Mouse (Mus musculus): ENCODE measurements around the gene Mpped2. TPM values are rescaled to one million over a fixed set of nuclear protein-coding genes. Genes with fewer than 3 reads are reported as not detected.

Mpped2 gene
- polyA plus RNA-seq, 1 experiment, result not detected

GRCm38 (mm10) chr2:106832577-106832976 lies 139.5 kb downstream of the Mpped2 start:
- H3ac ChIP-seq (ENCODE audit: control insufficient read depth, insufficient read length), result no peak overlapping the region
- no peaks in the 10 kb centered on the region for H3K27me3 ChIP-seq (ENCODE audit: control insufficient read depth, insufficient read depth, insufficient read length)
- no peaks in the 10 kb centered on the region for H3K79me2 ChIP-seq (ENCODE audit: control insufficient read depth, insufficient read depth)
- H3K4me3 ChIP-seq, result no peak overlapping the region
- no peak for TF ChIP-seq TCF3 (IDR thresholded peaks at IDR 0.05; ENCODE audit: insufficient read length, low read depth)
- no peak for TF ChIP-seq POLR2AphosphoS2 (IDR thresholded peaks at IDR 0.05; ENCODE audit: insufficient read length, low read depth)
- no peak for TF ChIP-seq MYOD1 (IDR thresholded peaks at IDR 0.05; ENCODE audit: control insufficient read depth in 1 of 3, insufficient read length in 2 of 3, low read depth in 2 of 3)
- no peak for TF ChIP-seq E2F4 (IDR thresholded peaks at IDR 0.05; ENCODE audit: insufficient read depth)
- TF ChIP-seq SRF (IDR thresholded peaks at IDR 0.05; ENCODE audit: control insufficient read depth, insufficient read length, low read depth), result no peak
- TF ChIP-seq USF1 (IDR thresholded peaks at IDR 0.05; ENCODE audit: low read depth), result no peak
- TF ChIP-seq POLR2A (IDR thresholded peaks at IDR 0.05; ENCODE audit: insufficient read length, low read depth), result no peak
- no peak for TF ChIP-seq TCF12 (IDR thresholded peaks at IDR 0.05; ENCODE audit: insufficient read depth, poor library complexity, severe bottlenecking)
- TF ChIP-seq MAX (IDR thresholded peaks at IDR 0.05; ENCODE audit: low read depth), result no peak
- no peak for TF ChIP-seq CEBPB (IDR thresholded peaks at IDR 0.05; ENCODE audit: insufficient read depth, poor library complexity, severe bottlenecking)
- TF ChIP-seq MYOG (IDR thresholded peaks at IDR 0.05; ENCODE audit: control insufficient read depth in 1 of 3, insufficient read depth in 1 of 3, insufficient read length in 2 of 3, low read depth in 2 of 3), result no peak
- no peak for TF ChIP-seq REST (IDR thresholded peaks at IDR 0.05; ENCODE audit: insufficient read depth, insufficient read length)
- no peaks in the 10 kb centered on the region for H3K36me3 ChIP-seq (ENCODE audit: control insufficient read depth, insufficient read depth)
- no peak overlapping the region for H3K4me2 ChIP-seq (ENCODE audit: low read depth)

- no peak for TF ChIP-seq E2F4 (IDR thresholded peaks at IDR 0.05; ENCODE audit: insufficient read depth)
- no peak for TF ChIP-seq POLR2A (IDR thresholded peaks at IDR 0.05; ENCODE audit: insufficient read length, low read depth)
- no peak for TF ChIP-seq USF1 (IDR thresholded peaks at IDR 0.05; ENCODE audit: low read depth)
- TF ChIP-seq MAX (IDR thresholded peaks at IDR 0.05; ENCODE audit: low read depth), result no peak
- Histone ChIP-seq H3K36me3 (ENCODE audit: control insufficient read depth, insufficient read depth) (no peaks in the 10 kb centered on the region), H3K79me2 (ENCODE audit: control insufficient read depth, insufficient read depth) (no peaks in the 10 kb centered on the region), H3K4me3 (no peak overlapping the region), H3K4me2 (ENCODE audit: low read depth) (no peak overlapping the region), H3ac (ENCODE audit: control insufficient read depth, insufficient read length) (no peak overlapping the region), H3K27me3 (ENCODE audit: control insufficient read depth, insufficient read depth, insufficient read length) (no peaks in the 10 kb centered on the region)
These were observed 140.1 kb downstream of the Mpped2 start for GRCm38 (mm10) chr2:106833212-106833611.

- Histone ChIP-seq H3K79me2 (ENCODE audit: control insufficient read depth, insufficient read depth) (no peaks in the 10 kb centered on the region), H3ac (ENCODE audit: control insufficient read depth, insufficient read length) (no peak overlapping the region), H3K4me3 (no peak overlapping the region), H3K27me3 (ENCODE audit: control insufficient read depth, insufficient read depth, insufficient read length) (no peaks in the 10 kb centered on the region), H3K4me2 (ENCODE audit: low read depth) (no peak overlapping the region), H3K36me3 (ENCODE audit: control insufficient read depth, insufficient read depth) (no peaks in the 10 kb centered on the region)
- no peak for TF ChIP-seq USF1 (IDR thresholded peaks at IDR 0.05; ENCODE audit: low read depth)
- TF ChIP-seq SRF (IDR thresholded peaks at IDR 0.05; ENCODE audit: control insufficient read depth, insufficient read length, low read depth), result no peak
- no peak for TF ChIP-seq POLR2AphosphoS2 (IDR thresholded peaks at IDR 0.05; ENCODE audit: insufficient read length, low read depth)
- no peak for TF ChIP-seq REST (IDR thresholded peaks at IDR 0.05; ENCODE audit: insufficient read depth, insufficient read length)
- no peak for TF ChIP-seq MYOD1 (IDR thresholded peaks at IDR 0.05; ENCODE audit: control insufficient read depth in 1 of 3, insufficient read length in 2 of 3, low read depth in 2 of 3)
- TF ChIP-seq CEBPB (IDR thresholded peaks at IDR 0.05; ENCODE audit: insufficient read depth, poor library complexity, severe bottlenecking), result no peak
- TF ChIP-seq TCF12 (IDR thresholded peaks at IDR 0.05; ENCODE audit: insufficient read depth, poor library complexity, severe bottlenecking), result no peak
- no peak for TF ChIP-seq MAX (IDR thresholded peaks at IDR 0.05; ENCODE audit: low read depth)
- TF ChIP-seq POLR2A (IDR thresholded peaks at IDR 0.05; ENCODE audit: insufficient read length, low read depth), result no peak
- no peak for TF ChIP-seq TCF3 (IDR thresholded peaks at IDR 0.05; ENCODE audit: insufficient read length, low read depth)
- TF ChIP-seq MYOG (IDR thresholded peaks at IDR 0.05; ENCODE audit: control insufficient read depth in 1 of 3, insufficient read depth in 1 of 3, insufficient read length in 2 of 3, low read depth in 2 of 3), result no peak
- no peak for TF ChIP-seq E2F4 (IDR thresholded peaks at IDR 0.05; ENCODE audit: insufficient read depth)
These were observed 142.3 kb downstream of the Mpped2 start for GRCm38 (mm10) chr2:106835321-106835720.

- Histone ChIP-seq H3K36me3 (ENCODE audit: control insufficient read depth, insufficient read depth) (no peaks in the 10 kb centered on the region), H3K27me3 (ENCODE audit: control insufficient read depth, insufficient read depth, insufficient read length) (no peaks in the 10 kb centered on the region), H3K4me3 (no peak overlapping the region), H3K4me2 (ENCODE audit: low read depth) (no peak overlapping the region), H3K79me2 (ENCODE audit: control insufficient read depth, insufficient read depth) (no peaks in the 10 kb centered on the region), H3ac (ENCODE audit: control insufficient read depth, insufficient read length) (no peak overlapping the region)
- no peak for TF ChIP-seq MYOD1 (IDR thresholded peaks at IDR 0.05; ENCODE audit: control insufficient read depth in 1 of 3, insufficient read length in 2 of 3, low read depth in 2 of 3)
- no peak for TF ChIP-seq USF1 (IDR thresholded peaks at IDR 0.05; ENCODE audit: low read depth)
- no peak for TF ChIP-seq MAX (IDR thresholded peaks at IDR 0.05; ENCODE audit: low read depth)
- no peak for TF ChIP-seq POLR2A (IDR thresholded peaks at IDR 0.05; ENCODE audit: insufficient read length, low read depth)
- no peak for TF ChIP-seq TCF3 (IDR thresholded peaks at IDR 0.05; ENCODE audit: insufficient read length, low read depth)
- no peak for TF ChIP-seq TCF12 (IDR thresholded peaks at IDR 0.05; ENCODE audit: insufficient read depth, poor library complexity, severe bottlenecking)
- TF ChIP-seq CEBPB (IDR thresholded peaks at IDR 0.05; ENCODE audit: insufficient read depth, poor library complexity, severe bottlenecking), result no peak
- no peak for TF ChIP-seq POLR2AphosphoS2 (IDR thresholded peaks at IDR 0.05; ENCODE audit: insufficient read length, low read depth)
- no peak for TF ChIP-seq REST (IDR thresholded peaks at IDR 0.05; ENCODE audit: insufficient read depth, insufficient read length)
- no peak for TF ChIP-seq MYOG (IDR thresholded peaks at IDR 0.05; ENCODE audit: control insufficient read depth in 1 of 3, insufficient read depth in 1 of 3, insufficient read length in 2 of 3, low read depth in 2 of 3)
These were observed 144.2 kb downstream of the Mpped2 start for GRCm38 (mm10) chr2:106837241-106837640.

GRCm38 (mm10) chr2:106844147-106844546 lies 151.1 kb downstream of the Mpped2 start:
- Histone ChIP-seq H3K4me2 (ENCODE audit: low read depth) (no peak overlapping the region), H3K79me2 (ENCODE audit: control insufficient read depth, insufficient read depth) (no peaks in the 10 kb centered on the region), H3ac (ENCODE audit: control insufficient read depth, insufficient read length) (no peak overlapping the region), H3K4me3 (no peak overlapping the region), H3K27me3 (ENCODE audit: control insufficient read depth, insufficient read depth, insufficient read length) (no peaks in the 10 kb centered on the region), H3K36me3 (ENCODE audit: control insufficient read depth, insufficient read depth) (no peaks in the 10 kb centered on the region)
- TF ChIP-seq CEBPB (IDR thresholded peaks at IDR 0.05; ENCODE audit: insufficient read depth, poor library complexity, severe bottlenecking), result no peak
- TF ChIP-seq REST (IDR thresholded peaks at IDR 0.05; ENCODE audit: insufficient read depth, insufficient read length), result no peak
- no peak for TF ChIP-seq SRF (IDR thresholded peaks at IDR 0.05; ENCODE audit: control insufficient read depth, insufficient read length, low read depth)
- no peak for TF ChIP-seq E2F4 (IDR thresholded peaks at IDR 0.05; ENCODE audit: insufficient read depth)
- TF ChIP-seq TCF12 (IDR thresholded peaks at IDR 0.05; ENCODE audit: insufficient read depth, poor library complexity, severe bottlenecking), result no peak
- TF ChIP-seq MAX (IDR thresholded peaks at IDR 0.05; ENCODE audit: low read depth), result no peak
- no peak for TF ChIP-seq USF1 (IDR thresholded peaks at IDR 0.05; ENCODE audit: low read depth)
- no peak for TF ChIP-seq POLR2AphosphoS2 (IDR thresholded peaks at IDR 0.05; ENCODE audit: insufficient read length, low read depth)

Measured in myocyte (in vitro differentiated cells).